Mouse (Mus musculus) kidney, postnatal 14 days (tissue): ENCODE measurements around the gene Unc50.

Source experiments
- DNase-seq: peaks from one replicate; pipeline ENCODE4 v3.0.0; 2022; ENCODE audit warnings: mixed read lengths

Unc50 gene

DNA sequence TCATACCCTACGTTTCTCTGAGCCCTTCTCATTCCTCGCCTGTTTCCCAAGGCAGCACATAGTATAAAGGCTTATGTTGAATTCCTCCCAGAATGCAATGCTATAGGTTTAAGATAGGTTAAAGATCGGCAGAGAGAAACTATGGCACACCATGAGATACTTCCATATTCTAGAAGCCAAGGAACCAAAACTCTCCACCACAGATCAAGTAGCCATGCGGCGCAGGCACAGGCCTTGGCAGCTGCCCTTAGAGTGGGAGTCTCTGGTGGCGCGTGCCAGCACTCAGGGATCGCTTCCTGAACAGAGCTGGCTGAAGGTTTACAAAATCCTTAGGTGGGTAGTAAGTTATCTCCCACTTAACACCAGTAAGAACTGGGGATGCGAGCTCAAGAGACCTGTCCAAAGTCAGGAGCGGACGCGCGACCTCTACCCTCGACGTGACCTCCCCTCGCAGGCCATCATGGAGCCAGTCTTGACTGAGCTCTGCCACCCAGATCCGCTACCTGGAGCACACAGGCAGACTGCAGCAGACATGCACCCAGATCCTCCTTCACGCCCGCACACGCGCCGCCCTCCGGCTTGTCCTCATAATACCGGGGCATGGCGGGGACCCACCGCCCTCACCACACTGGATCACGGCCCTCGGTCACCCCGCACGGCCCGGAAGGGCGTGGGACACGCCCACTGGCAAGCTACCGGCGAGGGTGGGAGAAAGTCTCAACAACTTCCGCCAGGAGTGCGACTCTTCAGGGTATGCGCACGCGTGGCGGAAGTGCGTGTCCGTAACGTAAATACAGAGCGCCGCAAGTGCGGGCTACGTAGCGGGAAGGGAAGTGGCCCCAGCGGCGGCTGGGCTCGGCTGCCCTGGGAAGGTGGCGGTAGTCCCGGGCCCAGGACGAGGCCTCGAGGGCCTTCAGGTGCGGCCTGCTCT is at the start of gene Unc50, which contains the start of gene Coa5:
TSS of gene Unc50 (plus strand) at position 774 of the 931 bp plus-strand sequence.
TSS of gene Coa5 (minus strand) at position 738 of the 931 bp plus-strand sequence.
- DNase-seq, result peak; percentile 97

DNA sequence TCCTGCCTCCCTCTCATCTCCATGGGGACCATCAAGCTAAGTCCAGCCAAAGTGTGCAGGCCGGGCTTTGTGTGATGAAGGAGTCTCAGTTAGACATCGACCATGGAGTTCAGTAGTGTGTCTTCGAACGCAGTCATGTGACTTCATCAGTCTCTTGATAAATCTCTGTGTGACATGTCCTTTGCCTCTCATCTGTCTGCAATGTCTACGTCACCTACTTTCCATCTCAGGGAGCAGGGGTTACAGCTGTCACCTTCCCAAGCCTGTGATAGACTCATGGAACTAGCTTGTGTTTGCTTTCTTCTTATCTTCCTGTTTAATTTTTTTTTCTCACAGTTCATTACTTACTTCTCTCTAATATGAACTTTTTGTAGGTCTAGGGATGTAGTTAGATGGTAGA is 49.0 kb upstream of the Unc50 start:
- DNase-seq, result no peak

DNA sequence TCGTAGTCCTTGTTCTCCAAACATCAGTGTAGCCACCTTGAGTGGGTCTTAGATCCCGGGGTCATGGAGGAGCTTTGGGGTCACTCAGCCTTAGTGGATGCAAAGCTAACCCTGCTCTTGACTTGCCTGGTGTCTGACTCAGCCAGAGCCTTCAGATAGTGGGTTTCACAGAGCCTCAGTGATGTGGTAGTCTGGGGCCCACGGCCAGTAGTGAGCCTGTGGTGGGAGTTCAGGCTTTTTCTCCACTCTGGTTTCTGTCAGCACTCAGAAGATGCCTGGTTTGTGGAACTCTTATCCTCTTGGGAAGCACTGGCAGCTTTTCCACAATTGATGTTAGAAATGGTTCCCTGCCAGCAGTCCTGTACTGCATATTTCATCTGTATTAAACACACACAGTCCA is 45.6 kb upstream of the Unc50 start:
- no peak for DNase-seq

DNA sequence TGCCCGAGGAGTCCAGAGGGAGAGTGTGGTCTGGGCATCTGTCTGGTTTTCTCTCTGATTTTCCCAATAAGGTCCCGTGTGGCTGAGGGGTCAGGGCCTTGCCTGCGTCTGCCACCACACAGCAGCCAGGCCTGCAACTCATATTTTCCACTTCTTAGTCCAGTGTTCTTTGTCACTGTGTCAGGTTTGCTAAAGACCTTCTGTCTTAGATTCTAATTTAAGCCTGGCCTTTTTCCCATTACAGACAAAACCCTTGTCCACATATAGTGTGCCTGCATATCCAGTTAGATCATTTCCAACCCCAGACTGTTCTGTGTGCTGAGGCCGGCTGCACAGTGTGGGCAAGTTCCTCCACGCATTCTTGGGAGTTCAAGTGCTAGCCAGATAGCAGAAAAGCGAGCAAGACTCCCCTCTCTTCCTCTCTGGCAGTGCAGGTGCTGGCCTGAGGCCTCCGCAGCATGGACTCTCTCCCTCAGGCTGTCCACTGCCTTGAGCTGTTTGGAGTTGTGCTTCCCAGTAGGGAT is 43.4 kb upstream of the Unc50 start:
- DNase-seq, result no peak

DNA sequence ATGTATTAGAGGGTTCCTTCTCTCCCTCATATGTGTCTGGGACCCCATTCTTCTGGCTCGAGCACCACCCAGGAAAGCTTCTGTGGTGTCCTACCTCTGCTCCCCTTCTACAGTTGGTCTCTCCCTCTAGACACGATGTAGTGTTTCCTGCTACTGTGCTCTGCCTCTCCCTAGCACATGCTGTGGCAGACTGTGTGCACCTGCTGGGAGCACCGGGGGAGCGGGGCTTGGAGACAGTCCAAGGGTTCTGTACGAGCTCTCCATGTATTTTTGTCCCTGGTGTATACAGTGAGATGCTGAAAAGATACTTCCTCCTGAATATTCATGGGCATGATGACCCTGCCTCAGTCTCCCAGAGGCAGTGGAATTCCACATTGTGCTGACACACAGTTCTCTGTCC is 36.8 kb upstream of the Unc50 start:
- no peak for DNase-seq

DNA sequence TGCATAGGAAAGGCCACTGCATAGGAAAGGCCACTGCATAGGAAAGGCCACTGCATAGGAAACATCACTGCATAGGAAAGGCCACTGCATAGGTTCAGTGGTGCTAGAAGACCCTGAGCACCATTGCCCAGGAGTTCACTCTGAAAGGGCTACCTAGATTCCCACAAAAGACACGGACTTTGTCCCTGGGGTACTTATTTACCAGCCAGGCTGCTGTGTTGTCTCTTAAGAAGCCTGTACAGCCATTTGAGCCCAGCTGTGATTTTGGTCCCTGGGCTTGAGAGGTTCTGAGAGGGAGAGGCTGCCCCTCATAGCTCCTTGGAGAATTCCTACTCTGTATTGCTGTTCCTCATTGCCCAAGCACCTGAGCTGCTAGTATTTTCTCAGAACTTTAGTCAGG is 33.5 kb upstream of the Unc50 start:
- DNase-seq, result peak; percentile 38

DNA sequence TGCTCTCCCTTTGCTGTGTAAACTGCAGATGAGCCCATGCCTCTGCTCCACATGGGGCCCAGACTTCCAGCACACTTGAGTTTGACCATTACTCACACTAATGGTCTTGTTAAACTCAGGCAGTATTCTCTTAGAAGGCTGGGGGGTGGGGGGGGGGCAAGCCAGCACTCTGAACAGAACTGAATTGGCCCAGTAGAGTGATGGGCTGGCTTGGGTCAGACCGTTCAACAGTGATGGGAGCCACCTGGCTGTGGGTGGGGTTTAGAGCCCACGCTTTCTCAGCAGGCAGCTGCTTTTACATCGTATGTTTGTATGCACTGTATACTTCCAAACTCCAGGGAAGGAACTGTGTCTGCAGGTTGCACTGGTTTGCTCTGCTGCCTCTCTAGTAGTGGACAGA is 31.0 kb upstream of the Unc50 start:
- DNase-seq, result no peak

DNA sequence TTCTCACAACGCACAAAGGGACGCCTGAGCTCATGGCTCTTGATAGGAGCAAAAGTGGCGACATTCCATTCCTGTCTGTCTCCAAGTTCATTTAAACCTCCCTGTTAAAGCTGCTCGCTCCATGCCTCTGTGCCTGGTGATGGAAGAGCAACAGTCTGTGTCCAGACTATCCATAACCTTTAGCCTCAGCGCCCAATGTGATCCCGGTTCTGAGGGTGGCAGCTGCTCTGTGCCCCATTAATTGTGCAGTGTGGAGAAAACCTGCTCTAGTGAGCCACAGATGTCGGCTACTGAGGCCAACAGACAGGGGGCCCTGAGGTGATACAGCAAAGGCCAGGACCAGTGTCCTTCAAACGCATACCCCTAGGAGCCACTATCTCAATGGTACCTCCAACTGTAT is 30.2 kb upstream of the Unc50 start:
- no peak for DNase-seq

DNA sequence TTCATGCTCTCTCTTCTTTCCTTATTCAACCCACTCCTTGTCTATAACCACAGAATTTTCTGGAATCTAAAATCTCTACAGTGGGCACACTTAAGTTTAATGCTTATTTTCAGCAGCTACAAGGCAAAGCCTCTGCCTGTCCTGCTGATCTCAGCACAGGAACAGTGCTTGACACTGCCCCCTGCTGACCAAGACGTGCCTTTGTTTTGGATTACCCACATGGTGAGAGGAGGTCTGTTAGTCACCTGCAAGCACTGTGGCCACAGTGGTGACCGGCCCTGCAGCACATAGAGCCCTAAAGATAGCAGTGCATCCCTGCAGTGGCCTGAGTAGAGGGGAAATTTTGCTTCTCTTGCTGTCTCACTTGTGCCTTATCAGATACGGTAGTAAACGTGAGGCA is 28.3 kb upstream of the Unc50 start:
- peak; percentile 62 for DNase-seq

DNA sequence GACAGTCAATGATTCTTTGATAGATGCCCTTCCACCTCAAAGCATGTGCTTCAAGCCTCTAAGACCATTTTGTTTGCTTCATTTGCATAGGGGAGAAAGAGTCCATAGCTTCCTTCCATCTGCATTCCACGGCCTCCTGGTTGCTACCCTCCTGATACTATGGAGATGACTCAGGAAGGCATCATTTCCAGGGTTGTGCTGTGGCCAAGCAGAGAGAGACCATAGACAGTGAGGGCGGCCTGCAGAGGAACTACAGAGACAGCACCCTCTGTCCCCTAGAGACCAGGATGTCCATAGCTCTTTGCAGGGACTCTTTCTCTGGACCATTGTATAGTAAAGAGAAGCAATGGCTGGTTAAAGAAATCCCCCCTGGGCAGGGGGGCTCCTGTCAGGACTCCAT is 24.8 kb upstream of the Unc50 start:
- DNase-seq, result no peak

DNA sequence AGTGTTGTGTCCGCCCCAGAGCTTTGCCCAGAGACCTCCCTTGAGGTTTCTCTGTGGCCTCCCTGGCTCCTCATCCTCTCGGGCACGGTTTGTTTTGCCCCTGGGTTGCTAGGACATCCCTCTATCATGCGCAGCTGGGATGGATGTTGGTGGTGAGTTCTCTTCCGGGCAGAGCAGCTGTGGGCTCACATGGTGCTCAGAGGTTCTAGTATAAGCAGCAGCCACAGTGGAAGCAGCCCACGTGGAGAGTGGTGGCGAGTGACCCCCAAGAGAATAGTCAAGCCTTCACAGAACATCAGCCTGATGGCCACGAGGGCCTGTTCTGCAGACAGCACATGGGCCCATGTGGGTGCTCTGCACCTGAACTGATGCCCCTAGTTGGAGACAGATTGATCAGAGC is 22.7 kb upstream of the Unc50 start:
- DNase-seq, result no peak

DNA sequence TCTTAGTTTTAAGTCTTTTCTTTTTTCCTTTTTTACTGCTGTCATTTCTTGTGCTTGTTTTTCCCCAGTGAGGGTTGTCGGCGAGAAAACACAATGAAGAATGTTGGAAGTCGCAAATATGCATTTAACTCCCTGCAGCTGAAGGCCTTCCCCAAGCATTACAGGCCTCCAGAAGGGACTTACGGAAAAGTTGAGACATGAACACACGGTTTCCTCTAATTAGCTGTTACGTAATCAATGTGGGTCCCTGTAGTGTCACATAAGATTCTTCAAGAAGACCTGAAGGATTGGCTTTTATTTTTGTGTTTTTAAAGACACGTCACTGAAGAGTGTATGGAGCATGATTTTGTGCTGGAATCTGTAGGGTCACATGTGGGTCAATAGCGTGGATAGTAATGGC is 21.9 kb upstream of the Unc50 start:
- DNase-seq, result no peak

DNA sequence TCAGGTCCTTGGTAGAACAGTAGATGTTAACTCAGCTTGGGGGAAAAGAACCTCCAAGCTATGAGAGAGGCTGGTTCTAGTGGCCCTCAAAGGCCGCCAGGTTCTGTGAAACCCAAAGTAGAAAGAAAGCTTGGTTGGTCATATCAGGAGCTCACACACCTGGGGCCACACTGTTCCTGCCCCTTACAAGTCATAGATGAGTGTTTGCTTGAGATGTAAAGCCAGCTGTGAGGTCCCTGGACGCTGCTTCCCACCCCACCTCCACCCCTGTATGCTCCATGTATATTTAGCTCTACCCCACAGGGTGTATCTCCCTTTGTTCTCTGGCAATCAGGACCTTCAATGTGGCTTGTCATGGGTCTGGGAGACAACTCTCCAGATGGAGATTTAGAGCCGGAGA is 21.3 kb upstream of the Unc50 start:
- no peak for DNase-seq

DNA sequence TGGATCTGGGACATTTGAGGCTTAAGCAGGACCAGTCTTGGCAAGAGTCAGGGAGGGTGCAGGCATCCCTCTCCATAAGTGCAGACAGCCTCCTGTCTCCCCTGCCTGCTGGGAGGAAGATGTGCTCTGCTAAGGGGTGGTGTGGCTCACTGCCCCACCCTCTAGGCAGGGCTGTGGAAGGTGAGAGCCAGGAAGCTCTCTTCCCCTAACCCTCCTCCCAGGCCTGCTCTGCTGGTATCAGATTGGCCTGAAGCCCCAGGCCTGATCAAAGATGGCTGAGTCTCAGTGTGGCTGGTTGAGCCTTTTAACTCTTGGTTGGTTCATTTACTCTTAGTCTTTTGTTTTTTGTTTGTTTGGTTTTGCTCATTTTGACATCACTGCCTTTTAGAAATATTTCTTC is 20.3 kb upstream of the Unc50 start:
- DNase-seq, result no peak

DNA sequence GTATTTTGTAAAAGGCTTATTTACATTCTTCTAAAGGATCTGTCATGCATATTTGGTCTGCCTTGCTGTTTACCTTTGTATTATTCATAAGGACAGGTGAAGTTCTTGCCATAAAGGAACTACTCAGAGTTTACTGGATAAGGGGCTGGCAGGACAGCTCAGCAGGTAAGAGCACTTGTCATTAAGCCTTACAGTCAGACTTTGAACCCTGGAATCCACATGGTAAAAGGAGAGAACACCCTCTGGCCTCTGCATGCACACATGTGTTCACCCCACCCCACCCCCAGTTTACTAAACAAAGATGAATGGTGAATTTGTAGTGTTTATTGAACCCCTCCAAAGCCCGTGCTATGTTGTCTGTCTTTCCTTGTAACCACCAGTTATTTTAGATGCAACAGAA is 14.5 kb upstream of the Unc50 start:
- DNase-seq, result no peak

DNA sequence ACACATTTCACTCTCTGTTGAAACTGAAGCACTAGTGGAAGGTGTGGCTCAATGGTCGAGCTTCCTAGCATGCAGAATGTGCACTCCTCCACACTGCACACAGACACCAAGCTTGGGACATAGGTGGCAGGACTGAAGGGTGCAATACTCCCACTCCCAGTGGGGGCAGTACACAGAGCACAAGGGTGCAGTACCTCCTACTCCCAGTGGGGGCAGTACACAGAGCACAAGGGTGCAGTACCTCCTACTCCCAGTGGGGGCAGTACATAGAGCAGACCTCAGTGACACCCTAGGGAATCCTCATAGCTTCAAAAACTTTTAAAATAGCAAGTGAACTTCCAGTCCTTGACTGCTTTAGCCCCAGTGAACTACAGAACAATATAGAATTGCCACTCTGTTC is 10.5 kb upstream of the Unc50 start:
- peak; percentile 36 for DNase-seq

DNA sequence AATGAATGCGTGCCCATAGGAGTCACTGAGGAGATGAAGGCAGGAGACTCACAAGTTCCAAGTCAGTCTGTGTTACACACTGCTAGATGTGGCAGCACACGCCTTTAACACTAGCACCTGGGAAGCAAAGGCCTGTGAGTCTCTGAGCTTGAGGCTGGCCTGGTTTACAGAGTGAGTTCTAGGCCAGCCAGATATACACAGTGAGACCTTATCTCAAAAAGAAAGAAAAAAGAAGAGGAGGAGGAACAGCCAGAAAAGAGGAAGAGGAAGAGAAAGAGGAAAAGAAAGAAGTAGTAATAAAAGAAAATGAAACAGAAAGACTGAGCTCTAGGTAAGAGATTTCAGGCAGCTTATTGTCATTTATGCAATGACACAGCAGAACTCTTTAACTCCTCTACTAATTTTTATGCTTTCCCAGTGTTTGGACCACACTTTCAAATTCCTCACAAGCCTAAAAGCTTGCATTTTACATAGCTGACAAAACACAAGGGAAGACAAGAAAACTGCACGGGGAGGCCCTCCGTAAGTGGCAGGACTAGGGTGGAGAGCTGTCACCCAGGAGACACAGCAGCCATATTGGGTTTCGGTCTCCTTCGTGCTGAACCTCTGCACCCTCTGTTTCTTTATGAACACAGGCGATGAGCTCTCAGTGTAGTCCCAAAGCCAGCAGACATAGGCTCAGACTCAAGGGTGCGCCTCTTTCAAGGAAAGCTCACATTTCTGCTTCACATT is 2.6 kb upstream of the Unc50 start:
- DNase-seq, result no peak

DNA sequence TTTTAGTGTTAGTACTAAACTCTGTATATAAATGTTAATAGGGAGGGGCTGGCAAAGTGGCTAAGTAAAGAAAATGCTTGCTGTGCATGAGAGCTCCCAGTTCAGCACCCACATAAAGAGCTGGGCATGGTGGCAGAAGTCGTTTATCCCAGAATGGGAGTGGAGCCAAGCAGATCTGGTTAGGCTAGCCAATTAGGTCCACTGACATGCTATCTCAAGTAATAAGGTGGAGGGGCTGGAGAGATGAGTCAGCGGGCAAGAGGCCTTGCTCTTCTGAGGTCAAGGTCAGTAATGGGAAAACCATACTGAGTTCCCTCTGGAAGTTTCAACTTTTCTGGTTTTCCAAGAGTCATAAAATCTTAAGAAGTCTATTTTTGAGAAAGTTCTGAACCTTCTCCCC is 1.0 kb upstream of the Unc50 start:
- no peak for DNase-seq

DNA sequence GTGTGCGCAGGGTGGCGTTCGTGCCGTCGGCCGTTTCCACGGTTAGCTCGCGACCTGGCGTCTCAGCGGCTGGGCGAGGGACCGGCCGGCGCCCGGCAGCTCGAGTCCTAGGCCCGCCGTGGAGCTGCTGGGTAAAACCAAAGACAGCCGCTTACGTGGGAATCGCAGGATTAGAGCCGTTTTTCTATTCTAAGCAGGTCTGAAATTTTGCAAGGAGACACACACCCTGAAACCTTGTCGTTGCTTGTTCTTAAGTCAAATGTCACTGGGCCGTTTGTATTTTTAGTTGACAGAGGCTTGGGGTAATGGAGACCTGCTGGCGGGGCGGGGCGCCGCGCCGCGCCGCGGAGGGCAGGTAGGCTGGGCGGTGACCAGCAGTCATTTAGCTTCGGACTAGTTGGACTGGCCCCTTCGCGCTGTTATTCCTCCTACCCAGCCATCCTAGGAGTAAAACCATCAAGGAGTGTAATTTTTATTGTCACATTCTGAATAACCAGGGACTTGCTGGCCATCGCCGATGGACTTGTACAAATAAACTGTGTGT is 430 bp downstream of the Unc50 start:
- peak; percentile 49 for DNase-seq

DNA sequence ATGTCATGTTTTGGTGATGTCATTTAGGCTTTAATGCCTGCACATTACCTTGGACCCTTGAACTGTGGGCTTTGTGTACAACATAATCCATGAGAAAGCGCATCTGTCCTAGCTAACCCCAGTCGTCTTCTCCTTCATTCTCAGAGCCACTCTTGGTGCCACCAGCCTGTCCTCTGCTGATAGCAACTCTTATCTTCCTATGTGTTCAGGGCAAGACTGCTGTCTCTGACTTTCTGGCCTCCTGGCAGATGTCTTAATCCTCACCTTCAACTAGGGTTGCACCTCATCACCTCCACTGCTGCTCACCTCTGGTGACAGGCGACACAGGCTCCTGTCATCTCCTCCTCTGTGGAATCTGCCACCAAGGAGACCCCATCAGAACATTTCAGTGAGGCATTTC is 6.5 kb downstream of the Unc50 start:
- no peak for DNase-seq

DNA sequence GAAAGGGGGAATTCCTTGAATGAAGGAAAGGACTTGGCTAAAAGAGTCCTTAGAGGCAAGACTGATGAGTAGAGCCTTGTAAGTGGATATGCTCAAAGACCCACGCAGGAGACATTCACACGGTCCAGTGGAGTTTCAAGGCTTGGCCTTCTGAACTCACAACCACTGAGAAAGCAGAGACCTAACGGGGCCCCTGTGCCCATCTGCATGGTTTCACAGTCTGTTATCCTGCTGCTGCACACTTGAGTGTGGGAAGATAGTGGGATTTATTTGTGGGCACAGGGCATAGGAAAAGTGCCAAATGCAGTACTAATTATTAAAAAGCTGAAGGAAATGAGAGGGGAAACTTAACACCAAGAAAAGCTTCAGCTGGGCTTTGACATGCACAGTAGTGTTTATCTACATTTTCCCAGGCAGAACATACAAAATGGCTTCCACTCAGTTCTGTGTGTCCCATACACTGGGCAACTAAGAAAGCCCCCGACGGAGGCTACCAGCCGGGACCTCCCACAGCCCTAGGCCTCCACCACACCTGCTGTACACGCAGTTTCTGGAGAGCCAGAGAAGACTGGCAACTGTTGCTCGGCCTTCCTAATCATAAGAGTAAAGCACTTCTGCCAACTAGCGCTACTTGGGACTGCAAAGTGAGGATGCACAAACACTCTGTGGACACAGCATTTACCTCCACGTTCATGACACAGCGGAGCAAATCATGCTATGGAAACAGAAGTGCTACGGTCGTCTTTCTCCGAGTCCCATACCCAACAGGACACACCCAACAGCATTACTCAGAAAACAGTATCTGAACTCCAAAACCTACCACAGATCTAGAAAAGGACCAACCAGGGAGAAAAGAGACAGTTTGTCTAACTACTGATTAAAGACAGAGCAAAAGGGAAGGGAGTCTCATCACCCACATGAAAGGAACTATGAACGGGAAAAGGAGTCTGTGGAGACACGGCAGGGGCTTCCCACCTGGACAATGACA is 13.2 kb downstream of the Unc50 start:
- no peak for DNase-seq

DNA sequence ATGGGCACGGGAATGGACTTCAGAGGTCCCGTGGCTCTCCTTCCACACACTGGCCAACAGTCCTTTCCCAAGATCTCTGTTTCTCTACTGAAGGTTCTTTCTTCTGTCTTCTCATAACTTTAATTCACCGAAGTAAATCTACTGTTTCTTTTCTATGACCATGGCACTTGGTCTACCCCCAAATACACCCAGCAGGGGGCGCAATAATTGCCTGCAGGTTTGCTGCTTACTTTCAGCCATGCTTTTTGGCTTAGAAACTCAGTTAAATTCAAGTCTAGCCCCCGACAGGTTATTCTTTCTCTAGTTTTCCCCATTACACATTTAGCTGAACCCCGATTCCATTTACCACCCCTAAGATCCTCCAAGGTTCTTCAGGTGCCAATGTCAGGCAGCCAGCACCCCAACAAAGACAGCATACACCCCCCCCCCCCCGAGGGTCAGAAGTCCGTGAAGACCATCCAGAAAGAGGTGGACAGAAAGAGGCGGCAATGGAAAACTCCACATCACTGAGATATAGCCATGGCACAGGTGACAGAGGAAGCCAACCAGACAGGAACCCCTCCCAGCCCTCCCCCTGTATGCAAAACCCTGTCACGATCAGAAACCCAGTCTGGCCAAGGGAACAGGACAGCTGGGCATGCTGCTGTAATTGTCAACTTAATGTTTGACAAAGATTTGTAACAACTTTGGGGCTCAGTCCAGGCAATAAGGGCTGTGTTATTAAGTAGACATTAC is 18.6 kb downstream of the Unc50 start:
- DNase-seq, result peak; percentile 52
